Mouse (Mus musculus) layer of hippocampus, postnatal 14 days (tissue): ENCODE measurements at regions not wholly inside any gene's neighbourhood (a gene's known extent, or its start where the extent isn't known, plus 50 kb on each side); places are given as distances from the start of the nearest gene placed in this dataset.
"Not testable (repeated sequence)": the region's sequence is repeated elsewhere in the genome, so short reads cannot be mapped to it uniquely, and the experiment has no call there.

ENCODE experiments used
- DNase-seq, 2 experiments: peaks; one replicate each; pipeline ENCODE4 v3.0.0; 2021 to 2022; ENCODE audit warnings: low spot score in 2 of 2, mixed read lengths in 1 of 2

- DNase-seq, result peak; percentile 12 to 34
Observed at GRCm38 (mm10) chr1:18058211-18058971, 87.3 kb downstream of the Crisp4 start.

DNA sequence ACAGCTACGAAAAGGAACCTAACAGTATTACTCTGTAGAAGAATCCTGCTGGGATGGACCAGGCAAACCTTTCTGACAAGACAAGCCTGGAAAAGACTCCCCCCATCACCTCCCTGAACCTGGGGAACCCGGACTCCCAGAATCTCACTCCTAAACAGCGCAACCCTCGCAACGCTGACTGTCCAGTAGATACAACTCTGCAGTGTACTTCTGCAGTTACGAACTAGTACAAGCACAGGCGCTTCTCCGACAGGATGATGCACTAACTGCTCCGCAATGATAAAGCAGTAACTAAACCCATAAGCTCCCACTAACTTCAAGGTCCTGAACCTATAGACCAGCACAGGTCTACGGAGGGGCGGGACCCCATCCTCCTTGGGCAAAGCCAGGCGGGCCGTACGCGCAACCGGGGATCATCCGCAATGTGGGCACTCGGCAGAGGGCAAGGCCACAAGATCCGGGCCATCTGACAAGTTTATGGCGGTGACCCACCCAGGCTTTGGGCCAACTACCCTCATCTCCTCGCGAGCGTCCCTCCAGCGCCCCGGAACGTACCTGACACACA lies 88.0 kb downstream of the Crisp4 start:
- DNase-seq, result no peak

DNA sequence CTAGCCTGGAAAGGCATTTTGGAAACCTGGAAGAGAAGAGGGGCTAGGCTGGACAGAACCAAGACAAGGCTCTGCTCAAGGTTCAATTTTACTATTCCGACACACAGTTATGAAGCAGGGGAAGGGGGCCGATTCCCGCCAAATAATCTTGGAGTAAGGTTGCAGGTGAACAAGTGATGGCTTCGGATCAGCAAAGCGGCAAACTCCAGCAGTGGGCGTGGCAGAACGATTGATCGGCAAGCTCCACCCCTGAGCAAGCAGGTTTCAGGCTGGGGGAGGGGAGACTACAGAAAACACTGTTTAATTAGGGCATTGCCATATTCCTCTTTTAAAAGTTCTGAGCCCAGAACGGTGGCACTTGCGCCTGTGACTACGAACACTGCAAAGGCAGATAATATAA lies 88.7 kb downstream of the Crisp4 start:
- DNase-seq, result not testable (repeated sequence)

GRCm38 (mm10) chr1:18030226-18030625 lies 115.5 kb downstream of the Crisp4 start:
- DNase-seq, result no peak

DNA sequence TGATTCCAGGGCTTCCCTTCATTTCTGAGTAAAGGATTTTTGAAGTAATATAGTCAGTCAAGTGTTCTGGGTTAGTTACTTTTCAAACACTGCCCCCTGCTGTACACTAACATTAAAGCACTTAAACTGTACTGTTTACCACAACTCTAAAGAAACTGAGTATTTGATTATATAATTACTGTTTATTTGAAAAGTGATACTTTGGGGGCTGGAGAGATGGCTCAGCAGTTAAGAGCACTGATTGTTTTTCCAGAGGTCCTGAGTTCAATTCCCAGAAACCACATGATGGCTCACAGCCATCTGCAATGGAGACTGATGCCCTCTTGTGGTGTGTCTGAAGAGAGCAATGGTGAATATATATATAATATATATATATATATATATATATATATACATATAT lies 132.8 kb downstream of the Crisp4 start:
- DNase-seq, result peak in 1 of 2 experiments; percentile 28

DNA sequence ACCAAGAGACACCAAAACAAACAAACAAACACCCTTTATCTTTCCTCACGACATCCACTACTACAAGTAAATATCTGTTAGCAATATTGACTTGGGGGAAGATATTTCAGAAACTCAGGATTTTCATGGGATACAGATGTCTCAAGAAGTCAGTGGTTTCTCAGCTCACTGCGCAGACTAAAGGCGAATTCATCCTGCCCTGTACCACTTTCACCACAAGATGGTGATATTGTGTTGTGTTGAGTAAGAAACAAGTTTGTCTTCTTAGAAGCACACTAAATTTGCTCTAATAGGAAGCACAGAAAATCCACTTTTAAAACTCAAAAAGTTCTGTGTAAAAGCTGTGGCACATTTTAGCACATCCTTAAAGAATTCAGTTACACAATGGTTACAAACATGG lies 165.1 kb downstream of the Crisp4 start:
- DNase-seq, result peak; percentile 10 to 58

DNA sequence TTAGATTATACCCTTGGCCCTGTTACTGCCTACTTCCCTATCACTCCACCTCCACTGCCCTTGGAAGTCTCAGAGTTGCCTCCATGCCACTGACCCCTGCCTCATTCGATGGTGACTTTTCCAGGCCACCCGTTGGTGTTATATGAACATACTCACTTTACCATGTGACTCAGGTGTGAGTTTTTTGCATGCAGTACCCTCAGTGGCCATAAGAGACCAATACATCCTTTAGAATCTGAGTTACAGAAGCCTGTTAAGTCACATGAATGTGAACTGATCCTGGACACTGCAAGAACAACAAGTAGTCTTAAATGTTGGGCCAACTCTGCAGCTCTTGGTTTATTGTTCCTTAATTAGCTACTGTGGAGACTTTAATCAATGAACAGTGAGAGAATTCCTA lies 167.6 kb downstream of the Crisp4 start:
- DNase-seq, result no peak

- DNase-seq, result not testable (repeated sequence)
Observed at GRCm38 (mm10) chr1:17956881-17957280, 188.8 kb downstream of the Crisp4 start.

- not testable (repeated sequence) for DNase-seq
Observed at GRCm38 (mm10) chr1:17932108-17932810, 213.4 kb downstream of the Crisp4 start.
